Mouse (Mus musculus) liver, embryonic 15.5 days (tissue): ENCODE measurements around the gene Mrpl33. TPM values are rescaled to one million over a fixed set of nuclear protein-coding genes. Genes with fewer than 3 reads are reported as not detected.
A peak's percentile ranks its signal among the peaks of the same experiment; 100 is the strongest.

Source experiments
- ATAC-seq: fragments of 200-750 bp; cut with Nextera tagmentation; 2 replicates; pipeline ENCODE4 v1.8.0; 2017; ENCODE audit warnings: moderate number of reproducible peaks, mild to moderate bottlenecking, moderate library complexity; ENCODE audit not compliant: insufficient read depth
- H3K27ac ChIP-seq: fragments of 300-500 bp; sonication (generic); replicated peaks from 2 replicates; pipeline ENCODE4 v1.5.1; 2015; ENCODE audit warnings: mild to moderate bottlenecking, inconsistent platforms
- H3K27me3 ChIP-seq: fragments of 300-500 bp; sonication (generic); 2 replicates; pipeline ENCODE4 v1.6.1; 2015; ENCODE audit warnings: mild to moderate bottlenecking, inconsistent platforms
- H3K36me3 ChIP-seq: fragments of 300-500 bp; sonication (generic); replicated peaks from 2 replicates; pipeline ENCODE4 v1.6.1; 2015; ENCODE audit warnings: moderate library complexity, mild to moderate bottlenecking, inconsistent platforms
- H3K4me1 ChIP-seq: fragments of 300-500 bp; sonication (generic); replicated peaks from 2 replicates; pipeline ENCODE4 v1.6.1; 2015; ENCODE audit warnings: inconsistent platforms
- H3K4me2 ChIP-seq: fragments of 300-500 bp; sonication (generic); 2 replicates; pipeline ENCODE4 v1.6.1; 2015; ENCODE audit warnings: moderate library complexity, mild to moderate bottlenecking, inconsistent platforms
- H3K4me3 ChIP-seq: fragments of 300-500 bp; sonication (generic); replicated peaks from 2 replicates; pipeline ENCODE4 v1.5.1; 2015; ENCODE audit warnings: mild to moderate bottlenecking, inconsistent platforms
- H3K9ac ChIP-seq: fragments of 300-500 bp; sonication (generic); 2 replicates; pipeline ENCODE4 v1.6.1; 2015; ENCODE audit warnings: moderate library complexity, mild to moderate bottlenecking, inconsistent platforms
- H3K9me3 ChIP-seq: fragments of 300-500 bp; sonication (generic); replicated peaks from 2 replicates; pipeline ENCODE4 v1.6.1; 2016; ENCODE audit warnings: inconsistent platforms
- WGBS: fragments of 180-500 bp; shearing (Covaris S2); methylation state at CpG from one replicate; pipeline ENCODE4 v1.1.7; 2015; ENCODE audit warnings: mixed read lengths; ENCODE audit not compliant: insufficient replicate concordance; 5-methylcytosine and 5-hydroxymethylcytosine counted together
- polyA plus RNA-seq: library from polyadenylated mRNA; unstranded; fragments of >200 nt; fragmentation: Nextera tagmentation; extraction: Ambion mirVana; gene quantifications from 2 replicates; pipeline ENCODE4 v1.2.1, GENCODE M21; 2015

The Mrpl33 gene
- polyA plus RNA-seq, 1 experiment from 2014 or later: 158 TPM

DNA sequence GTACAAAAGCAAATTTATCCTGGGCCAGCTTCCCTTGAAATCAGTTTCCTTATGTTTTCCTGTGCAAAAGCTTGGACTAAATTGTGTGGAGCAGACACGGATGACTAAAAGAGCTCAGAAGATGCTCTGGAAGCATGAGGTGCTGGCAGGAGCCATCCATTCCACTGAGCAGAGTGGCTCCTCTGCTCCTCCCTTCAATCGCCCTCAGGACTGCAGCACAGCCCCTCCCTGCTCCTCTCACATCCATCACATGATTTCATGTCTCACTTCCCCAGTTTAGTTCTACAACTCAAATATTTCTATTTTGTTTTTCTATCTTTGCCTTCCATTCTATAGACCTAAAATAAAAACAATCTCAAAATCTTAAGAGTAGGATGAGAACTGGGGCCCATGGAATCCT is 74.4 kb downstream of the Mrpl33 start:
- no peak overlapping the region for H3K4me2 ChIP-seq

GRCm38 (mm10) chr5:31673431-31673830 is 76.7 kb downstream of the Mrpl33 start:
- no peak for ATAC-seq
- no peaks in the 10 kb centered on the region for H3K9me3 ChIP-seq
- no peaks in the 10 kb centered on the region for H3K27me3 ChIP-seq
- H3K9ac ChIP-seq: no peak overlapping the region
- no peak overlapping the region for H3K4me3 ChIP-seq
- no peaks in the 10 kb centered on the region for H3K36me3 ChIP-seq
- H3K4me1 ChIP-seq: peaks cover 3% of the 10 kb centered on the region; the same call in 1 of the 2 replicates
- no peak overlapping the region for H3K4me2 ChIP-seq
- no peak overlapping the region for H3K27ac ChIP-seq
- 59% methylated on average over 2 of the region's 2 CpGs for WGBS

More for the DNA sequence above, 74.4 kb downstream of the Mrpl33 start:
- Histone ChIP-seq H3K27me3 (no peaks in the 10 kb centered on the region), H3K27ac (no peak overlapping the region), H3K9ac (no peak overlapping the region), H3K4me3 (no peak overlapping the region), H3K9me3 (no peaks in the 10 kb centered on the region), H3K36me3 (no peaks in the 10 kb centered on the region), H3K4me1 (no peaks in the 10 kb centered on the region)
- WGBS: 66% methylated on average over 2 of the region's 2 CpGs
- ATAC-seq: no peak

DNA sequence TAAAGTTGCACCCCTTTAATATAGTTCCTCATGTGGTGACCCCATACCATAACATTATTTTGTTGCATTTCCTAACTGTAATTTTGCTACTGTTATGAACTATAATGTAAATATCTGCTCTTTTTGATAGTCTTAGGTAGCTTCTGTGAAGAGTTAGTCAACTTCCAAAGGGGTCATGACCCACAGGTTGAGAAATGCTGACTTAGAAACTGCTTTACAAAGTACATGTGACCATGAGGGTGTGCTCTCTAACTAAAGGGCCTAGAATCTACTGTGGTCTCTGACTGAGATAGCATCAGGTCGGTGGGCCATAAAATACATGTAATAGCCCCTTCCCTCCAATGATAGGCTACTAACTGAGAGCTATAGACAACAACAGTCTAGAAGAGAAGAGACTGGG is 81.3 kb downstream of the Mrpl33 start:
- Histone ChIP-seq H3K9ac (no peak overlapping the region), H3K27ac (no peak overlapping the region), H3K4me1 (peaks cover 3% of the 10 kb centered on the region; the same call in 1 of the 2 replicates), H3K9me3 (no peaks in the 10 kb centered on the region), H3K4me3 (no peak overlapping the region), H3K27me3 (no peaks in the 10 kb centered on the region), H3K36me3 (peaks cover 6% of the 10 kb centered on the region; the same call in 1 of the 2 replicates), H3K4me2 (no peak overlapping the region)
- ATAC-seq: no peak
- WGBS: 51% methylated on average over 1 of the region's 1 CpGs

DNA sequence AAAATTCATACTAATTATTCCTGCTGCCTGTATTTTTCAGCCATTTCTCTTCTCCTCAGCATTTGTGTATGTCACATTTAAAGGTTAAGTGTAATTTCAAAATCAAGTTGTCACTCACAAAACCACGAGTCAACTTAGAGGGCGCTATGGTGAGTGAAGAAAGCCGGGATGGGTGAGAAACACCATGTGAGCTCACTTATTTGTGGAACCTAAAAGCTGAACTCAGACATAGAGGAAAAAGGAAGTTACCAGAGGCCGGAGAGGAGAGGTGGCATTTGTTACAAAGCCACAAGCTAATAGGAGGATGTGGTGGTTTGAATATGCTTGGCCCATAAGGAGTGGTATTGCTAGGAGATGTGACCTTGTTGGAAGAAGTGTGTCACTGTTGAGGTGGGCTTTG is 83.4 kb downstream of the Mrpl33 start:
- Histone ChIP-seq H3K36me3 (peaks cover 6% of the 10 kb centered on the region; the same call in 1 of the 2 replicates), H3K27me3 (no peaks in the 10 kb centered on the region), H3K4me3 (no peak overlapping the region), H3K9me3 (no peaks in the 10 kb centered on the region), H3K4me2 (no peak overlapping the region), H3K9ac (no peak overlapping the region), H3K4me1 (peaks cover 13% of the 10 kb centered on the region), H3K27ac (no peak overlapping the region)
- 62% methylated on average over 4 of the region's 4 CpGs for WGBS
- no peak for ATAC-seq

DNA sequence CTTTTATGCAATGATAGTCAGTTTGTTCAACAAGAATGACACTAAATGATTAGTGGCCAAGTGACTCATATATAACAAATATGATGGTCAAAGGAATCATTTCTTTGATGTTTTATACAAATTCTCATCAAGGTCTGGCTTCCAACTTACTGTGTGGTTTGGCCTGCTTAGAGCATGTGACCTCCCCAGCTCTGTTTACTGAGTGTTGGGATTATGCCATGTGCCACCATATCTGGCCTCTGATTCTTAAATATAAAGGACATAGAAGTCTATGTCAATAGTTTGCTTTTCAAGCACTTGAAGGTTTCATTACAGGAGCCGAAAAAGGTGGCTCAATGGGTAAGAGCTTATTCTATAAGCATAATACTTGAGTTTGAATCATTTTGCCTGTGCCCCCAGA is 85.6 kb downstream of the Mrpl33 start:
- no peak for ATAC-seq
- Histone ChIP-seq H3K4me3 (no peak overlapping the region), H3K4me1 (peaks cover 23% of the 10 kb centered on the region), H3K9me3 (no peaks in the 10 kb centered on the region), H3K27me3 (no peaks in the 10 kb centered on the region), H3K9ac (no peak overlapping the region), H3K27ac (0 out of 2 replicates have a peak overlapping the region, but pooled peaks have one; percentile 7), H3K36me3 (peaks cover 6% of the 10 kb centered on the region; the same call in 1 of the 2 replicates), H3K4me2 (no peak overlapping the region)
- 72% methylated on average over 1 of the region's 1 CpGs for WGBS

DNA sequence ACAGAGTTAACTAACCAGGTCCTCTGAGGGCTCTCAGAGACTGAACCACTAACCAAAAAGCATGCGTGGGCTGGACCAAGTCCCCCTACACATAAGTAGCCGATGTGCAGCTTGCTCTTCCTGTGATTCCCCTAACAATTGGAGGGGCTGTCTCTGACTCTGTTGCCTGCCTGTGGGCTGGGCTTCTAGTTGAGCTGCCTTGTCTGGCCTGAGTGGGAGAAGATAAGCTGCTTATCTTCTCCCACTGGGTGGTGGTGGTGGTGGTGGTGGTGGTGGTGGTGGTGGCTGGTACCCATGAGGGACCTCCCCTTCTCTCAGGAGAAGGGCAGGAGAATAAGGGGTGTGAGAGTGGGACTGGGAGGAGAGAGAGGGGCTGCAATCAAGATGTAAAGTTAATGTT is 89.3 kb downstream of the Mrpl33 start:
- Histone ChIP-seq H3K4me2 (peak overlapping the region; percentile 69), H3K36me3 (no peaks in the 10 kb centered on the region), H3K27ac (peak overlapping the region; percentile 89), H3K9me3 (no peaks in the 10 kb centered on the region), H3K4me1 (peaks cover 37% of the 10 kb centered on the region), H3K9ac (peak overlapping the region; percentile 47; the same call in 1 of the 2 replicates), H3K27me3 (no peaks in the 10 kb centered on the region), H3K4me3 (peak overlapping the region; percentile 39)
- WGBS: 11% methylated on average over 2 of the region's 2 CpGs
- ATAC-seq: peak; percentile 100

- Histone ChIP-seq H3K27ac (peak overlapping the region; percentile 76), H3K4me2 (peak overlapping the region; percentile 21; the same call in 1 of the 2 replicates), H3K4me1 (peaks cover 39% of the 10 kb centered on the region), H3K9me3 (no peaks in the 10 kb centered on the region), H3K9ac (no peak overlapping the region), H3K27me3 (no peaks in the 10 kb centered on the region), H3K36me3 (no peaks in the 10 kb centered on the region; the same call in 1 of the 2 replicates), H3K4me3 (no peak overlapping the region)
- ATAC-seq: no peak
- WGBS: 32% methylated on average over 3 of the region's 3 CpGs
Observed at GRCm38 (mm10) chr5:31687972-31688371, 91.2 kb downstream of the Mrpl33 start.

DNA sequence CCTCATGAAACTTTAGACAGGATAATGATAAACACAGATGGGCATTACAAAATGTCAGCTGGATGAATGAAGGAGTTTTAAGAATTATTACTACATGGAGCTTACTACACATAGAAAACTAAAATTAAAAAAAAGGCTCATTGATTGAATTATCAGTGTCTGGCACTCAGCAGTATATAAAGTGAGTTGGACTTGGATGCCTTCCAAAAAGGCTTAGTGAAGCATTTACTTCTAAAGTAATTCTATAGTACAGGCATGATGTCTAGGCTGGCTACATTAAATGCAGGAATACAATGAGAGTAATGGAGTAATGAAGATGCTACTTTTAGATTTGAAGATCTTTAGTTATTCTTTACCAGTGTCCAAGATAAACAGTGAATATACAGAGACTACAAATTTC is 96.5 kb downstream of the Mrpl33 start:
- H3K36me3 ChIP-seq: no peaks in the 10 kb centered on the region; the same call in 1 of the 2 replicates
- no peak for ATAC-seq
- H3K4me2 ChIP-seq: no peak overlapping the region
- H3K4me3 ChIP-seq: no peak overlapping the region
- H3K4me1 ChIP-seq: peaks cover 24% of the 10 kb centered on the region
- H3K27ac ChIP-seq: no peak overlapping the region
- no peaks in the 10 kb centered on the region for H3K9me3 ChIP-seq
- H3K9ac ChIP-seq: no peak overlapping the region
- no peaks in the 10 kb centered on the region for H3K27me3 ChIP-seq

DNA sequence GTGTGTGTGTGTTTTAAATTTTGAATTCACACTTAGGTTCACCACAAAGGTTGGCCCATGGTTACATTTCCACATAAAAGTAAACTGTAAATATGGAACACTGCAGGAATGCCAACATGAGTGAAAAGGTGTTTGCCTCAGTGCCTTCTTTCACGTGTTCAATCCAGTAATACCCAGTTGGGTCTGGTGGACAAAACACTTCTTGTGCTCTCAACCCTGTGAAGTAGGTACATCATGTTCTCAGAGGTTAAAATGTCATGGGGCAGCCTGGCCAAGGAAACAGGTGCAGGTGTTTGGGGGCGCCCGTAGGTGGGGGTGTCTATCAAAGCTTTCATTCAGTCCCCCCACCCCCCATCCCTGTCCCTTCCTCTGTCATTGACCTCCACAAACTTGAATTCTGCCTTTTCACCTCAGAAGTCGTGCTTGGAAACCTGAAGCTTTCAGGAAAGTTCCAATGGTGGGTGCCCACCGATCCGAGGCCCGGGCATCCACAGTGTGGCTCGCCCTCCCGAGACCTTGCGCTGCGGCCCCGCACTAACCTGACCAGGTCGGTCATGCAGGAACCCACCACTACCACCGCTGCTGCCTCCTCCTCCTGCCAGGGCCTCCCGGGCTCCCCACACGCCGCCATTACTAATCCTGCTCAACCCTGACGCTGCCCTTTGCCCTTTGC is 100.4 kb downstream of the Mrpl33 start, which contains the start of gene Rbks:
Gene Rbks, minus strand, starts transcription at position 657 of the 673 bp plus-strand sequence.
- peak within 1 kb of the TSS; percentile 80 for H3K9ac ChIP-seq
- 4% methylated on average over 18 of the region's 18 CpGs for WGBS
- peak within 1 kb of the TSS; percentile 85 for H3K4me2 ChIP-seq
- no peaks in the 10 kb centered on the region for H3K9me3 ChIP-seq
- H3K27ac ChIP-seq: peak within 1 kb of the TSS; percentile 94
- ATAC-seq: no peak
- H3K36me3 ChIP-seq: no peaks in the 10 kb centered on the region; the same call in 1 of the 2 replicates
- peaks cover 36% of the 10 kb centered on the region for H3K4me1 ChIP-seq
- H3K27me3 ChIP-seq: no peaks in the 10 kb centered on the region
- H3K4me3 ChIP-seq: peak within 1 kb of the TSS; percentile 96

- H3K27ac ChIP-seq: peak within 1 kb of the TSS; percentile 94
- no peaks in the 10 kb centered on the region for H3K9me3 ChIP-seq
- no peaks in the 10 kb centered on the region for H3K27me3 ChIP-seq
- H3K9ac ChIP-seq: peak within 1 kb of the TSS; percentile 80
- peak within 1 kb of the TSS; percentile 85 for H3K4me2 ChIP-seq
- H3K4me1 ChIP-seq: peaks cover 41% of the 10 kb centered on the region
- H3K36me3 ChIP-seq: peaks cover 6% of the 10 kb centered on the region; the same call in 1 of the 2 replicates
- H3K4me3 ChIP-seq: peak within 1 kb of the TSS; percentile 96
- peak; percentile 96 for ATAC-seq
- WGBS: under 1% methylated on average over 71 of the region's 71 CpGs
Observed at GRCm38 (mm10) chr5:31697644-31698296, 101.0 kb downstream of the Mrpl33 start, which contains the start of gene Babam2. Gene Babam2 (plus strand): TSS chr5:31697684.

DNA sequence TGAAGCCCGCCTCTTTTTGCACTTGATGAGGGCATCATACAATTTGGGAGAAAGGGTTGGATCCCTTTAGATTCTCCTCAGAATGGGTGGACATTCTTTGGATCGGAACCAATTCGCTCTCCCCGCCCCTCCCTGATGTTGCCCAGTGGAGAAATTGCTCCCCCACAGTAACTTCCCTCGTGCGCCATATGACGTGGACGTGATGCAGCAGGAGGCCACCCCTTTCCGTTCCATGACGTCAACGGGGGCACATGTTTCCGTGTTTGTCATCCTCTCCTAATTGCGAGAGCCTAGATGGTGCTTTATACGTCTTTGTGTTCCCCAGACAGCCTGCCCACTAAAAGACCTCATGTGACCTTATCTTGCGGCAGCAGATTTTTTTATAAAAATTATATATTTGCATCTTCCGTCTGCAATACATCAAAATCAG is 101.6 kb downstream of the Mrpl33 start:
- Histone ChIP-seq H3K27me3 (no peaks in the 10 kb centered on the region), H3K9ac (peak overlapping the region; percentile 80), H3K36me3 (peaks cover 11% of the 10 kb centered on the region), H3K9me3 (no peaks in the 10 kb centered on the region), H3K4me3 (peak overlapping the region; percentile 96), H3K27ac (peak overlapping the region; percentile 94), H3K4me1 (peaks cover 43% of the 10 kb centered on the region), H3K4me2 (peak overlapping the region; percentile 85)
- ATAC-seq: peak; percentile 69
- 2% methylated on average over 16 of the region's 16 CpGs for WGBS
